Mouse (Mus musculus) urinary bladder, postnatal 10 days (tissue): ENCODE measurements around the gene Rps6kb2.
"Not testable (repeated sequence)": the region's sequence is repeated elsewhere in the genome, so short reads cannot be mapped to it uniquely, and the experiment has no call there.

Source experiments
- DNase-seq: peaks from one replicate; pipeline ENCODE4 v3.0.0; 2022; ENCODE audit warnings: low spot score

The Rps6kb2 gene

DNA sequence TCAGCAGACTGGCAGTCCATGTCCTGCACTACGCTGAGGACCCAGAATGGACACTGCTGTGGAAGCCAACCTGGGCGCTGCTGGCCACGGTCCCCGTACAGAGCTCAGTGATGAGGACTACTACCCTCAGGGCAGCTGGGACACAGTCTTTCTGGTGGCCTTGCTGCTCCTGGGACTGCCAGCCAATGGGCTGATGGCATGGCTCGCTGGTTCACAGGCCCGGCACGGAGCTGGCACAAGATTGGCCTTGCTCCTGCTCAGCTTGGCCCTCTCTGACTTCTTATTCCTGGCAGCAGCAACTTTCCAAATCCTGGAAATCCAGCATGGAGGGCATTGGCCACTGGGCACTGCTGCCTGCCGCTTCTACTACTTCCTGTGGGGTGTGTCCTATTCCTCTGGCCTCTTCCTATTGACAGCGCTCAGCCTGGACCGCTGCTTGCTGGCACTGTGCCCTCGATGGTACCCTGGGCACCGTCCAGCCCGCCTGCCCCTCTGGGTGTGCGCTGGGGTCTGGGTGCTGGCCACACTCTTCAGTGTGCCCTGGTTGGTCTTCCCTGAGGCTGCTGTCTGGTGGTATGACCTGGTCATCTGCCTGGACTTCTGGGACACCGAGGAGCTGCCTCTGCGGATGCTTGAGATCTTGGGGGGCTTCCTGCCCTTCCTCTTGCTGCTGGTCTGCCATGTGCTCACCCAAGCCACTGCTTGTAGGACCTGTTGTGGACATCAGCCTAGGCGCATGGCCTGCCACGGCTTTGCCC, 20.6 kb downstream of the Rps6kb2 start:
- no peak for DNase-seq

DNA sequence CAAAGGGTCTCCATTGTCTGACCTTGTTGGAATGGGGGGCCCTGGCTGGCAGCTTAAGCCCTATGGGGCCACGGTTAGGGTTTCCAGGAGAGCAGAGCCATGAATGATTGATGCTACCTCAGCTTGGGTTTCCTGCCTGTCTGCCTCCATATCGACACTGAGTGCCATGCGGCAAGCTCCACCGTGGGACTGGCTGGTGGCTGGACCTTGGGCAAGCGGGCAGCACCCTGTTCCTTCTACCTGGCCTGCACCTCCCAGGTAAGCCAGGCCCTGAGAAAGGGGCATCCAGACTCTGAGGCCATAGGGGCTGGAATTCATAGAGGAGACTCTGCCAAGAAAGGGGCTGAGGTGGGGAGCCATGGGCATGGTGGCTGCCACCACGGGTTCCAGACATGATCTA, 23.0 kb downstream of the Rps6kb2 start:
- no peak for DNase-seq

DNA sequence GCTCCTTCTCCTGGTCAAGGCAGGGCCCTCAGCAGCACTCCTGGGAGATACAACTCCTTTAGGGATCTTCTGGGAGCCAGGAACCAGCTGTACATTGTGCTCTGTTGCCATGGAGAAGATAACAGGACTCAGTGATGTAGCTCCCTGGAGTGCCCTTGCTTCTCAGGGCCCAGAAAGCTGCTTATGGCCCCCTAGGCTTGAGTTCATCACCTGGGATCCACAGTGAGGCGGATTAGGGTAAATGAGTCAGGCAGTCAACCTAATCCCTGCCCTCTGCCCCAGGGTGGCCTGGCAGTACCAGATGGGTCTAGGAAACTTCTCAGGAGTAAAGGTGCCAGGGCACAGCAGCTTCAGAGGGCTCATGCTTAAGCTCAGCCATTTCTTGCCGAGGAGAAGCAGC, 23.7 kb downstream of the Rps6kb2 start, which contains the start of gene Gpr152:
Gene Gpr152 (plus strand): TSS at position 342 of the 400 bp plus-strand sequence.
- no peak for DNase-seq

DNA sequence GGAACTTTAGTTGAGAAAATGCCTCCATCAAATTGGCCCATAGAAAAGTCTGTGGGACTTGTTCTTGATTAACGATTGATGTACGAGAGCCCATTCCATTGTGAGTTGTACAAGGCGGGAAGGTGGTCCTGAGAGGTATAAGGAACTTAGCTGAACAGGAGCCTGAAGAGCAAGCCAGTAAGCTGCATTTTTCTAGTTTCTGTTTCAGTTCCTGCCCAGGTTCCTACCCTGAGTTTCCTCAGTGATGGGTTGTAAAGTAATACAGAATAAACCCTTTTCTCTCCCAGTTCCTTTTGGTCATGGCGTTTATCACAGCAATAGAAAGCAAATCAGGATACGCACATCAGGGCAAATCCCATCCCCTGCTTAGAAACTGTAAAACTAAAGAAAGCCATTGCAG, 25.2 kb downstream of the Rps6kb2 start:
- DNase-seq: no peak

GRCm38 (mm10) chr19:4136463-4136862, 26.7 kb downstream of the Rps6kb2 start:
- no peak for DNase-seq

DNA sequence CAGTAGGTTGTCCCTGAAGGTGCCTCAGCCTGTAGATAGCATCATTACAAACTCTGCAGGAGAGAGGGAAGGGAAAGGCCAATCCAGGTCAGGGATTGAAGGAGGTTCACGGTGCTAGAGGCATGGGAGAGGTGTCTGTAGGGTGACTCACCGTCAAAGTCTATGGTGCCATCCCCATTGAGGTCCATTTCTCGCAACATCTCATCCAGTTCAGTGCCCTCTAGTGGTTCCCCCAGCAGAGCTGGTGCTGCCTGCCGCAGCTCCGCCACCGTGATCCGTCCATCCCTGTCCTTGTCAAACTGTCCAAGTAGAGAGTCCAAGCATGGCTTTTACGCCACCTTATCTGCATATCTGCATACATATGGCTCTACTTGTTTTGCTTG, 27.2 kb downstream of the Rps6kb2 start:
- not testable (repeated sequence) for DNase-seq

DNA sequence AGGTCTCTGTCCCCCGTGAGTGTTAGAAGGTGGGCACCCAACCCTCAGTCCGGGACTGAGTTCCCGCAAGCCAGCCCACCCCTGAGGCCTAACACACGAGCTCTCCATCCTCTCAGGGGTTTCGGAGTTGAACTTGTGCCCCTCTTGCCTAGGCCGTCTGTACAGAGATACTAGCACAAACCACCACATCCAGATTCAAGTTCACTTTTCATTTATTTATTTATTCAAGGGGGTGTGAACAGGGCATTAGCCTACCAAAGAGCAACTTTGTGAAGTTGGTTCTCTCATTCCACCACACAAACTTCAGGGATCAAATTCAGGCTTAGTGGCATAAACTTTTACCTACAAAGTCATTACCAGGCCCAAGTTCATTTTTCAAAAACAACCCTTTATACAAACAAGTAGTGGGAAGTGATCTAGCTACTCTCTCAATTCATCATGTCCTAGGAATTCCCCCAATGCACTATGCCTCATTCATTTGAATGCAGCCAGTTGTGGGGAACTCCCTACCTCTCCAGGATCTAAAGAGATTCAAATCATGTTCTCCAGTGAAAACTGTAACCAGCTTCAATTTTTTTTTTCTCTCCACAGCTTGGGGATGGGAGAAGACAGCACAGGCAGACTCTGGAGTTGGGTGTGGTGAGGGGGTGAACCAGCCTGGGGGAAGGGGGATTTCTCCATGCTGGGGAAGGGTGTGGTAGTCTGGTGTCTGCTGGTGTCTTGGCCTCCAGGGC, 27.8 kb downstream of the Rps6kb2 start:
- not testable (repeated sequence) for DNase-seq

- no peak for DNase-seq
Observed at GRCm38 (mm10) chr19:4134354-4134753, 28.8 kb downstream of the Rps6kb2 start.

DNA sequence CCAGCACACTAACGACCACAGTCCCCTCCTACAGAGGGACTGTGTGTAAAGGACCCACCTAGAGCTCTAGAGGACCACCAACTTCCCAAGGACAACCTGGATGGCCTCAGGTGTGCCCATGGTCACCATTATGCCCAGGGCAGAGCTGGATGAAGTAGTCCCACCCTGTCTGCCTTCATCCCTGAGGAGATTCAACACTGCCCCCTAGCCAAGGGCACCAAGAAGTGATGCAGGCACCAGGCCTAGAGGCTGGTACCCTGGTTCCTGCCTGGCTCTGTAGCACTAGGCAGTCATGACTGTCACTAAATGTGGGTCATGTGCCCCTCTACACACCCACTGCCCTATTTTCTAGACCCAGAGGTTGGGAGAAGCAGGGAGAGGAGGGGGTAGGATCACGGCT, 31.4 kb downstream of the Rps6kb2 start:
- DNase-seq: no peak

DNA sequence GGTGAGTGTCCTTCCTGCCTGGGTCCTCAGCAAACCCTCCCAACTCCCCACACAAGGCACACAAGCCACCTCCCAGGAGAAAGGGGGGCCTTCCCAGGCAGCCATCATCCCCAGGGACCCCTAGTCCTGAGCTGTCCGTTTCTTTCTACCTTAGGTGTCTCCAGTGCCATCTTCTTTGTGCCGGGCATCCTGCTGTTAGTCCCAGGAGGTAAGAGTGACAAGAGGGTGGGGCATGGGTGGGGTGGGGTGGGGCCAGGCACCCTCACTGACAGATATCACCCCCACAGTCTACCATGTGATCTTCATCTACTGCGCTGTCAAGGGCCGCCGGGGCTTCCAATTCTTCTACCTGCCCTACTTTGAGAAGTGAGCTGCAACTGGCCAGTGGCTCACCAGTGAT, 32.1 kb downstream of the Rps6kb2 start:
- DNase-seq: no peak

DNA sequence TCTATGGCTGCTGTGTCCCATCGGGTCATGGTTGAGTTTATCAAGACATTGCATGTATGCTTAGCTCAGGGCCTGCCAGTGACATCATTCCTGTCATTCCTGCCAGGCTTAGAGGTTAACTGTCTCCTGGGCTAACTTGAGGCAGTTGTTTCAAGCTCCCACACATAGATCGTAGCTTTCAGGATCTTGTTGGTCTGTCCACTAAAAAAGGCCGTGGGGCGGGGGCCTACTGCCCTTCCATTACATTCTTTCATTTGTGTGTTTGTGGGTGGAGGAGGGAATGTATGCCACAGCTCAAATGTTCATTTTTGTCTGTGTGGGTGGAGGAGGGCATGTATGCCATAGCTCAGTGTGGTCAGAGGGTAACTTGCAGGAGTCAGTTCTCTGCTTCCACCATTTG, 33.0 kb downstream of the Rps6kb2 start:
- no peak for DNase-seq

- no peak for DNase-seq
Observed at GRCm38 (mm10) chr19:4129462-4129861, 33.7 kb downstream of the Rps6kb2 start.

- DNase-seq: no peak
Observed at GRCm38 (mm10) chr19:4126759-4127495, 36.2 kb downstream of the Rps6kb2 start.

DNA sequence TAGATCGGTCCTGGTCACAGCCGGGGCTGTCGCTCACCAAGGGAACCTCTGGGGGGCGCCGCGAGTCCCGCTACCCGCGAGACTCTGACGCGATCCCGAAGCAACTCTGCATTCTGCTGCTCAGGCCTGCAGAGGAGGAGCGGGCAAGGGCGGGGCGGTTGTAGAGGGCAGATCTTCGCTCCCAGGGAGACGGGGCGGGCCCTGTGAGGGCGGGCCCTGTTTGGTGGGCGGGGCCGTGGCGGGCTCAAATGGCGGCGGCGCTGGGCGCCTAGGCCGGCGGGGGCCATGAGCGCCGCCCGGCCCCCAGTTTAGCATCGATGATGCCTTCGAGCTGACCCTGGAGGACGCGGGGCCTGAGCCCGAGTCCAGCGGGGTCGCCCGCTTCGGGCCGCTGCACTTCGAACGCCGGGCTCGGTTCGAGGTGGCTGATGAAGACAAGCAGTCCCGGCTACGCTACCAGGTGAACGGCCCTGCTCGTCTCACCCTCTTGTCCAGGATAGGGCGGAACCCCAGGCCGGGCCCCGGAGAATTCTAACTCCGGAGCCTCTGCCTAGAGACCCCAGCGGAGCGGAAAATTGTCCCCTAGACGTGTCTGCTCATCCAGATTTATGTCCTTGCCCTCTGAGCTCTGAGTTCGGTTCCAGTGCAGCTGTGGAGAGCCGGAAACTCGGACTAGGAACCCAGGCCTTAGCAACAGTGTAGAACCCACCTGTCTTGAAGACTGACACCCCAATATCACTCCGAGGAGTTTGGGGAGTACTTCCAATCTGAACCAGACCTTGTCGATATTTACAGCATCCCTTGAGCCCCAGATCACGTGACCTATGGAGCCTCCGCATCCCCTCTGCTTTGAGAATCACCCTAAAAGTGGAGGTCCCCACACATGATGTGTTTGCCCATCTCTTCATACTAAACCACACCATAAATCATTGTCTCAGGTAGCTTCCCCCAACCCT, 37.1 kb downstream of the Rps6kb2 start, which contains the start of gene Aip:
Gene Aip (minus strand): TSS at position 118 of the 956 bp plus-strand sequence.
- peak; percentile 90 for DNase-seq

DNA sequence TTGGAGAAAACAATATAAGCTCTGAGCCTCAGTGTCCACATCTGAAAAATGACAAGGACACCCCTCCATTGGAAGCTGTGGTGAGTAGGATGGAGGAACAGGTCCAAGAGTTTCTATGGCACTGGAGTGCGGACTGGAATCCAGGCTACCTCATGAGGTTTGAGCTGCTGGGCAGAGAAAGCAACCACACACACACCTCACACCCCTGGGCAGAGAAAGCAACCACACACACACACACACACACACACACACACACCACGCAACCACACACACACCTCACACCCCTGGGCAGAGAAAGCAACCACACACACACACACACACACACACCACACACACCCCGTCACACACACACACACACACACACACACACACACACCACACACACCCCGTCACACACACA, 37.9 kb downstream of the Rps6kb2 start:
- DNase-seq: not testable (repeated sequence)

DNA sequence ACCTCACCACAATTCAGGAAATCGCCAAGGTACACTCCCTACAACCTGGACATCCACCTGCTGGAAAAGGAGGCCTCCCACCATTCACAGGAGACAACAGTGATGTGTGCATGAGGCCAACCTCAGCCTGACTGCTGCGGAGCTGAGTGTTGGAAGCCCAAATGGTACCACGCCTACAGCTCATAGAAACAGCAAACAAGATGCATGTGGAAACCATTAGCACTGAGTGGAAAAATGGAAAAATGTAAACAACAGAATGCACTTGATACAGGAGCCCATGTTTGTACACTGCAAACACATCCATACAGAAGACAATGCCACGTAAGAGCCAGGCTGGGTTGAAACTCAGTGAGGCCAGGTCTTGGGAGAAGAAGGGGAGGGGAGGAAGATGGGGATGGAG, 38.7 kb downstream of the Rps6kb2 start:
- DNase-seq: no peak

GRCm38 (mm10) chr19:4122411-4123370, 40.5 kb downstream of the Rps6kb2 start:
- DNase-seq: no peak

DNA sequence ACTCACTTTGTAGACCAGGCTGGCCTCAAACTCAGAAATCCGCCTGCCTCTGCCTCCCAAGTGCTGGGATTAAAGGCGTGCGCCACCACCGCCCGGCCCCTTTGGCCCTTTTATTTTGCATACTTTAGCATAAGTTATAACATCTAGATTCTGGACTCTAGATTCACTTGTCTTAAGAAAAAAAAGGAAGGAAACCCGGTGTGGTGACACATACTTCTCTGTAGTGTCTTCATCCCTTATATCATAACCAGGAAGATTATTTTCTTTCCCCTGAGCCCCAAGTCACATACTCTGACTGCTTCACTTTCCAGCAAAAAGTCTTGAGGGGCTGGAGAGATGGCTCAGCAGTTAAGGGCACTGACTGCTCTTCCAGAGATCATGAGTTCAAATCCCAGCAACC, 41.3 kb downstream of the Rps6kb2 start:
- DNase-seq: not testable (repeated sequence)

- DNase-seq: peak; percentile 93
Observed at GRCm38 (mm10) chr19:4121097-4121805, 41.9 kb downstream of the Rps6kb2 start.

GRCm38 (mm10) chr19:4120496-4120895, 42.7 kb downstream of the Rps6kb2 start:
- no peak for DNase-seq
